Mouse (Mus musculus): ENCODE measurements around the gene Alas2.

The Alas2 gene

DNA sequence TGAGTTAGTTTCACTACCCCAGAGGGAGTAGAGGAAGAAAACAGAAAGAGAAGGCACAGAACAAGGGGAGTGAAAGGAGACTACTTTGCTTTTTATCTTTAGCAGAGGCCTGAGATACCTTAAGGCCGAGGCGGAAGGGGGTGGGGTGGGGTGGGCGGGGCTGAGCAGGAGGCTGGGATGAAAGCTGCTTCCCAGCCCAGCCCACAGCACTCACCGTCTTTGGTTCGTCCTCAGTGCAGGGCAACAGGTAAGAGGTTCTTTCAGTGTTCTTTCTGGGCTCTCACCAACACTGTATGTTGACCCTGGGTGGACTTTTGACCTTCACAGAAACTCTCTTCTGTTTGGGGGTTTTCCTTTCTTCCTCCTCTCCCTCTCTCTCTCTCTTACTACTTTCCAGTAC is at the start of gene Alas2:
TSS of gene Alas2 (plus strand) at position 137 of the 400 bp plus-strand sequence.
- DNase-seq (ENCODE audit: low spot score) = no peak

GRCm38 (mm10) chrX:150508696-150509095 is 38.5 kb upstream of the Alas2 start:
- no peak for DNase-seq (ENCODE audit: low spot score)

GRCm38 (mm10) chrX:150510631-150511030 is 36.5 kb upstream of the Alas2 start:
- peak; percentile 21 for DNase-seq (ENCODE audit: low spot score)

- DNase-seq (ENCODE audit: low spot score) = no peak
Measured at GRCm38 (mm10) chrX:150511274-150511673, 35.9 kb upstream of the Alas2 start.

- DNase-seq (ENCODE audit: low spot score) = no peak
Measured at GRCm38 (mm10) chrX:150514127-150514526, 33.0 kb upstream of the Alas2 start.

GRCm38 (mm10) chrX:150516015-150516414 is 31.2 kb upstream of the Alas2 start:
- no peak for DNase-seq (ENCODE audit: low spot score)

- DNase-seq (ENCODE audit: low spot score) = no peak
Measured at GRCm38 (mm10) chrX:150516477-150516876, 30.7 kb upstream of the Alas2 start.

DNA sequence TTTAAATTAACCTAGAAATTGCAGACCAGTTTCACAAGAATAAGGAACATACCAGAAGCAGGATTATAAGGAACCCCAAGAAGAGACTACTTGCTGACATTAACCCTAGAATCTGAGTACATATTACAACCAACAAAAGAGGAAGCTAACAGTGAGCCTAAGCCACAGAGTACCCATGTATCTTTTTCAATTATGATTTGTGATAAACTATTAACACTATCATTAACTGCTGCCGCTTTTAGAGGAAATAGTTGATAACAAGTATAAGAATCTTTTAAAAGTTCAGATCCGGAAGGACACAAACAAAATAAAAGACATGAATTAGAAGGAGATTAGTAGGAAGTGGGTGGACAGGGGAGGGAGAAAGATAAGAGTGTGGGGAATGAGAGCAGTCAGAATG is 7.1 kb upstream of the Alas2 start:
- DNase-seq (ENCODE audit: low spot score) = no peak

DNA sequence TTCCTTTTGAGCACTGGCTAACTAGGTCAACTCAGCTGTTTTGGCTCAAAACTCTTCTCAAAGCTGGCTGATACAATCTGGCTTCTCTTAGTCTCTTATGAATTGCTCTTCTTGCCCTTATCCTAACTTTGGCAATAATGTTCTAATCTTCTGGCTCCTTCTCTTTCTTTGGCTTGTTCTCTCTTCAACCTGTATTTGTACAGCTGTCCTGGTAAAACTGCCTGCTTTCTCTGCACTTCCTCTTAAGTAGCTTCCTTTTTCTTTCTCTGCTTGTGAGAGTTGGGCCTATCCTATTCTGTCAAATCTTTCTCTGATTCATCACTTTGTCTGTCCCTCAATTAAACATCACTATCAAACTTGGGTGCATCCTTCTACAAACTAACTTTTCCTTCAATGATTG is 5.5 kb upstream of the Alas2 start:
- no peak for DNase-seq (ENCODE audit: low spot score)

GRCm38 (mm10) chrX:150549639-150550038 is 2.5 kb downstream of the Alas2 start:
- no peak for DNase-seq (ENCODE audit: low spot score)

- DNase-seq (ENCODE audit: low spot score) = no peak
Measured at GRCm38 (mm10) chrX:150551986-150552385, 4.8 kb downstream of the Alas2 start.

GRCm38 (mm10) chrX:150554032-150554431 is 6.9 kb downstream of the Alas2 start:
- DNase-seq (ENCODE audit: low spot score) = no peak

DNA sequence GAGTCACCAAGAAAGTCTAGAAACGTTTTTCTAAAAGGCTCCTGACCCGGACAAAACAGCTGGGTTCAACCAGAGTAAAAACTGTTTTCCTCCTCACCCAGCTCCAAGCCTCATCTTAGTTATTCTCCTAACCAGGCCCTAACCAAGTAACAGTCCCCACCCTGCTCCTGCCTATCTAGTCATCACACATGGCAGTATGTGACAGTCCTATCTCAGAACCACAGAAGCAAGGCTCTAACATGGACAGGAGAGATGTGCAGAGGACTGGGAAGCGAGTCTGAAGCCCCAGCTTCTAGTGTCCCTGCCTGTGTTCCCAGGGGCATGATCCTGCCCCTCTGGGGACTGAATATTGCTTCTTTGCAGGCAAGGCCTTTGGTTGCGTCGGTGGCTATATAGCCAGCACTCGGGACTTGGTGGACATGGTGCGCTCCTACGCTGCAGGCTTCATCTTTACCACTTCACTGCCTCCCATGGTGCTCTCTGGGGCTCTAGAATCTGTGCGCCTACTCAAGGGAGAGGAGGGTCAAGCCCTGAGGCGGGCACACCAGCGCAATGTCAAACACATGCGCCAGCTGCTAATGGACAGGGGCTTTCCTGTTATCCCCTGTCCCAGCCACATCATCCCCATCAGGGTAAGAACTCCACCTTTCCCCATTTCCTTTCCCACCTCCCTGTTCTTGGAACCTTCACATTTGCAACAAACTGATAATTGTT is 17.6 kb downstream of the Alas2 start:
- DNase-seq (ENCODE audit: low spot score) = no peak

GRCm38 (mm10) chrX:150581921-150582320 is 34.7 kb downstream of the Alas2 start:
- DNase-seq (ENCODE audit: low spot score) = no peak

DNA sequence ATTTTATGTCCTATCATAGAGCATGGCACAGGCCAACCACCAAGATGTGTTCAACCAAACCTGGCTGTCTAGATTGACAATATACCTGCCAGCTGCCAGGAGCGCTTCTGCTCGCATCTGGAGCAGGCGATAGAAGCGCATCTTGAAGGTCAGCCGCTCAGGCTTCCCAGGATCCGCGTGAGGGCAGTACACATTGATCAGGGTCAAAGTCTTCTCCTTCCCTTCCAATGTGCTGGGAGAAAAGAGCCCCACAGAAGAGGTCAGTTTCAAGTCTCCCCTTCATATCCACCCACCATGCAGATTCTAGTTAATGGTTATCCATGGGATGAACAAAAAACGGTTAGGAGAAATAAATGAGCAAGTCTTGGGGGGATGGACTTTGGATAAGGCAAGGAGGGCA is 37.9 kb downstream of the Alas2 start:
- no peak for DNase-seq (ENCODE audit: low spot score)

DNA sequence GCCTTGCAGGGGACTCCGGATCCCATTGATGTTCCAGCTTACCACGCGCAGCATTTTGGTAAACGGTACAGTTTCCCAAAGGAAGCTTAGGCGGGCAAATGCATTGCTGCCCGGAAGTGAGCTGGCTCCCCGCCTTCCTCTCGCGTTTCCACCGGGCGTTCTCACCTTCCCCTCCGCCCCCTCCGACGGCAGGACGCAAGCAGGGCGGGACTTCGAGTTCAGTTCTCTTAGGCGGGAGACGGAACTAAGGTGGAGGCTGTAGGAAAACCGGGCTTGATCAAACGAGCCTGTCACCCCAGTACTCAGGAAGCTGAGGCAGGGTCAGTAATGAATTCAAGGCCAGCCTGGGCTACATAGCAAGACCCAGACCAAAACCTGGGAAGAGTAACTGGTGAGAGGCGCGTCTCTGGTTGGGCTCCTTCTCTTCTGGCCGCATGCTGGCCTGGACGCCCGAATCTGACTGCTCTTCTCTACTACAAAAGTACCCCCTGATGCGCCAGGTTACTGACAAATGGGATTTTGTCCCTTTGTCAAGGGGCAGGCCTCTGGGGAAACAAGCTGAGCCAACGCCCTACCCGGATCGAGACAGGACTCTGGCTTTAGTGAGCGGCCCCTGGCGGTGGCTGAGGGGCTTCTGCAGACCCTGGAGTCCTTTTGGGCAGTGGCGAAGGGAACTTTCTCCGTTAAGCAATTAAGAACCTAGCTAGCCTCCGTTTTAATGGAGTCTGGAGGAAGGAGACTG is 41.0 kb downstream of the Alas2 start, which contains the start of gene Pfkfb1:
TSS of gene Pfkfb1 (plus strand) at position 207 of the 742 bp plus-strand sequence.
- DNase-seq (ENCODE audit: low spot score) = peak; percentile 70

DNA sequence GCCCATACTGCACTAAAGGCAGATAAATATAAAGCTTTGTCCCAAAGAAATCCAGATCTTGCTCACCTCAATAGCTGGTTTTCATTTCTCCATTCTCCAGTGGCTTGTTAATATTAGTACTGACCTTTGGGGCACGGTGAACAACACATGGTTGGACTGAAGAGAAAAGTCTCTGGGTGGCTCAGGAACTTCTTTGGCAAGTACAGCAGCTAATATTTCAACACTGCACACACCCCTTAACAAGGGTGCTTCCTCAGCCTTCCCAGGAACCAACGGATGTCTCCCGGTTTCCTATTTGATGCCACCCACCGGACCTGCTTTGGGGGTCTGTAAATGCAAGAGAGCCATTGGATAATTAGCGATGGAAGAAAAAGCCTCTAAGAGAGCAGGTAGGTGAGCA is 42.5 kb downstream of the Alas2 start, which contains the start of gene Apex2:
TSS of gene Apex2 (minus strand) at position 173 of the 400 bp plus-strand sequence.
- DNase-seq (ENCODE audit: low spot score) = no peak

DNA sequence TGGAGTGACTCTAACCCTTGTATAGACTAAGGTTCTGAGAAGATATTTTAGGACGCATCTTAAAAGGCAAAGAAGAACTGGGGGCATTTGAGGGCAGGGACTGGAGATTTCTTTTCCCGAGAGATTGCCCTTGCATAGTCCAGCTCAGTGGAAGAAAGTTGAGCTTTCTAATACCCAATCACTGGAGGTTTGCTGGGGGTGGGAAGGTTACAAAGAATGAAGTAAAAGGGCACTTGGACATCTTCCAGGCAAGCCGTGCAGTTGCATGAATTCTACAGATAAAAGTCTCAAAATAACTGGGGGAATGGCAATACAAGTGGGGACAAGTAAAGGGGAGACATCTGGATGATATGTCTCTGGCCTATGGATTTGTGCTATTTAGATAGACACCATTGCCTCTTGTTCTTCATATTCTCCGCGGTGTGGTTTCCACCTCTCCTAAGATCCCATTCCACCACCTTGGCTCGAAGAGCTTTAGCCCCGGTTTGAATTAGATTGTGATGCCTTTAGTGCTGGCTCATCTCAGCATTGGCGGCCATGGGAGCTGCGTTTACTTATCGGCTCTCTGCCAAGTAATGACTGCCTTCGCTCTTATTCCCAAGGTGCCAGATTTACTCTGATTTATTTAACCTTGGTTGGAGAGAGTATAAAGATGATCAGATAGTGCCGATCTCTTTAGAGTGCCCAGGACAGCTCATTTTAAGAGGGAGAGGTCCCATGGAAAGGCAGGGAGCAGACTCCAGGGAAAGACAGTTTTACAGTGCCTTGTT is 46.3 kb downstream of the Alas2 start:
- no peak for DNase-seq (ENCODE audit: low spot score)

- DNase-seq (ENCODE audit: low spot score) = no peak
Measured at GRCm38 (mm10) chrX:150594176-150594575, 47.0 kb downstream of the Alas2 start.

GRCm38 (mm10) chrX:150595016-150595760 is 48.0 kb downstream of the Alas2 start:
- no peak for DNase-seq (ENCODE audit: low spot score)

- DNase-seq (ENCODE audit: low spot score) = no peak
Measured at GRCm38 (mm10) chrX:150598882-150599281, 51.7 kb downstream of the Alas2 start.
